Comparison of ENCODE assay signal across 29 mouse cellular contexts in genomic region chr17:50284845-50285244, GRCm38 (mm10). TPM values are rescaled to one million over a fixed set of nuclear protein-coding genes. Genes with fewer than 3 reads are reported as not detected.
DNase-seq lines count a peak whose midpoint lies in the region; ATAC-seq and TF ChIP-seq lines count a peak whose summit lies in the region.
"Had no signal": no experiment of that assay in that cellular context is flagged by ENCODE, and none has a peak within 500 bp of the region (broad histone marks: within the 10 kb centered on the region; RNA-seq: fewer than 3 reads in every experiment).

No protein-coding gene starts in this region.

- no peak overlapping the region for H3K27ac ChIP-seq in MEL (ENCODE audit: control insufficient read depth, low read depth, low read length)
- H3K27ac ChIP-seq: embryonic facial prominence, embryonic 13.5 days; embryonic facial prominence, embryonic 15.5 days; forebrain, embryonic 10.5 days; forebrain, embryonic 12.5 days had no signal

- no peak for TF ChIP-seq POLR2A in MEL (IDR thresholded peaks at IDR 0.05; ENCODE audit: control insufficient read depth in 1 of 2, insufficient read depth in 1 of 2, low read depth in 1 of 2, low read length in 2 of 2, poor library complexity in 1 of 2)

- no peak for TF ChIP-seq RAD21 in MEL (IDR thresholded peaks at IDR 0.05; ENCODE audit: low read depth, low read length)

- no peak for TF ChIP-seq CTCF in MEL (IDR thresholded peaks at IDR 0.05 in 2 of 3, conservative IDR thresholded peaks at IDR 0.05 in 1 of 3; ENCODE audit: control insufficient read depth in 1 of 3, insufficient read depth in 1 of 3, low read depth in 2 of 3, low read length in 3 of 3, poor library complexity in 1 of 3, severe bottlenecking in 1 of 3)

- H3K9ac ChIP-seq in MEL (ENCODE audit: control insufficient read depth, low read depth, low read length, poor library complexity, severe bottlenecking), result peak overlapping the region; percentile 42; the same call in 1 of the 2 replicates
- H3K9ac ChIP-seq: embryonic facial prominence, embryonic 13.5 days; embryonic facial prominence, embryonic 15.5 days; forebrain, embryonic 12.5 days had no signal

- peaks cover 2 to 3% of the 10 kb centered on the region in 2 experiments; a peak in 2 of 4 replicates for H3K4me1 ChIP-seq in MEL (ENCODE audit: control insufficient read depth in 1 of 2, insufficient read depth in 2 of 2, low read length in 2 of 2)
- H3K4me1 ChIP-seq: embryonic facial prominence, embryonic 13.5 days; embryonic facial prominence, embryonic 15.5 days; forebrain, embryonic 10.5 days; forebrain, embryonic 12.5 days had no signal

- H3K27me3 ChIP-seq in MEL (ENCODE audit: control insufficient read depth in 1 of 2, insufficient read depth in 2 of 2, low read length in 2 of 2), result no peaks in the 10 kb centered on the region
- H3K27me3 ChIP-seq: CH12.LX; embryonic facial prominence, embryonic 13.5 days; embryonic facial prominence, embryonic 15.5 days; forebrain, embryonic 12.5 days had no signal

- TF ChIP-seq EP300 in MEL (IDR thresholded peaks at IDR 0.05; ENCODE audit: low read depth in 1 of 2, low read length in 2 of 2), result no peak

- no peaks in the 10 kb centered on the region for H3K79me2 ChIP-seq in MEL (ENCODE audit: control insufficient read depth, insufficient read depth, low read length, poor library complexity)

- DNase-seq in 416B (ENCODE audit: low read depth), result peak; percentile 51
- peak; percentile 15 for DNase-seq in MEL (ENCODE audit: low read depth, low spot score)
- DNase-seq in layer of hippocampus, postnatal 25 days (ENCODE audit: extremely low spot score in 1 of 2, low spot score in 1 of 2), result no peak
- DNase-seq in ovary, postnatal 10 days (ENCODE audit: low spot score), result no peak
- DNase-seq: adrenal gland, adult 2 months; adrenal gland, postnatal 10 days; adrenal gland, postnatal 25 days; B cell, adult 2 months; cerebellum, adult 11 months; cerebellum, adult 18-20 months; cerebellum, adult 8-10 months; cerebellum, adult 9-11 months; cerebellum, postnatal 14 days; cerebellum, postnatal 36 days; embryo, embryonic 11 days had no signal

- no peaks in the 10 kb centered on the region for H3K9me3 ChIP-seq in MEL (replicated peaks; ENCODE audit: insufficient read depth, low read length)
- H3K9me3 ChIP-seq: embryonic facial prominence, embryonic 13.5 days; embryonic facial prominence, embryonic 15.5 days; forebrain, embryonic 10.5 days; forebrain, embryonic 12.5 days; G1E had no signal

- peaks cover 0 to 5% of the 10 kb centered on the region in 2 experiments; a peak in 2 of 4 replicates for H3K36me3 ChIP-seq in MEL (ENCODE audit: control insufficient read depth in 1 of 2, insufficient read depth in 2 of 2, low read length in 2 of 2)
- H3K36me3 ChIP-seq: embryonic facial prominence, embryonic 13.5 days; embryonic facial prominence, embryonic 15.5 days; forebrain, embryonic 10.5 days; forebrain, embryonic 12.5 days; G1E had no signal

- ATAC-seq in megakaryocyte, adult 5-6 weeks (ENCODE audit: poor library complexity, severe bottlenecking), result peak; percentile 45; the same call in 1 of the 2 replicates
- ATAC-seq in megakaryocyte-erythroid progenitor cell, adult 5-6 weeks (replicated peaks; ENCODE audit: low FRiP score, low TSS enrichment, poor library complexity, severe bottlenecking), result no peak
- ATAC-seq: CD4-positive, CD25-positive, alpha-beta regulatory T cell, adult 4 months; forebrain, embryonic 14.5 days; forebrain, embryonic 16.5 days had no signal

- H3K4me3 ChIP-seq in MEL (ENCODE audit: control insufficient read depth in 1 of 2, insufficient read depth in 1 of 2, low read depth in 2 of 2, low read length in 2 of 2), result peak overlapping the region in 1 of 2 experiments; percentile 29; a peak in 2 of 4 replicates
- H3K4me3 ChIP-seq: embryonic facial prominence, embryonic 13.5 days; embryonic facial prominence, embryonic 15.5 days; erythroblast, embryonic 14.5 days; forebrain, embryonic 10.5 days; forebrain, embryonic 12.5 days had no signal

TF ChIP-seq in MEL, 35 proteins besides CTCF, POLR2A, EP300 and RAD21:
- TF ChIP-seq ETS1 (IDR thresholded peaks at IDR 0.05; ENCODE audit: low read depth, low read length) (no peak), GABPA (IDR thresholded peaks at IDR 0.05; ENCODE audit: low read depth, low read length) (no peak), TBP (IDR thresholded peaks at IDR 0.05; ENCODE audit: low read depth, low read length) (no peak), GATA1 (IDR thresholded peaks at IDR 0.05; ENCODE audit: low read depth, low read length) (no peak), NRF1 (IDR thresholded peaks at IDR 0.05; ENCODE audit: insufficient read depth, low read depth, low read length, poor library complexity, severe bottlenecking) (no peak), USF2 (IDR thresholded peaks at IDR 0.05; ENCODE audit: borderline replicate concordance in 1 of 2, insufficient read depth in 1 of 2, low read depth in 1 of 2, low read length in 2 of 2) (no peak), ZNF384 (IDR thresholded peaks at IDR 0.05; ENCODE audit: low read depth, low read length) (no peak), ZKSCAN1 (IDR thresholded peaks at IDR 0.05; ENCODE audit: low read depth, low read length) (no peak), CHD2 (IDR thresholded peaks at IDR 0.05; ENCODE audit: low read length) (no peak), ELF1 (IDR thresholded peaks at IDR 0.05; ENCODE audit: low read depth, low read length) (no peak), ZMIZ1 (IDR thresholded peaks at IDR 0.05; ENCODE audit: low read depth, low read length) (no peak)

RNA-seq across cellular contexts. Expression of gene Dazl, which starts 8.6 kb away (rescaled TPM):
- 1.0 and 1.4 TPM in 2 replicates for total RNA-seq in MEL (2012; rRNA removed)
- under 1 TPM in 1 of 2 experiments, not detected in 1; 0.10 TPM for polyA plus RNA-seq in MEL (2012; ENCODE audit: insufficient read depth in 1 of 2, insufficient read length in 2 of 2, low read depth in 1 of 2, low replicate concordance in 2 of 2, missing spikeins in 1 of 2)
- total RNA-seq in megakaryocyte, adult 5-6 weeks (2015), result 0.13 TPM in 1 of 2 replicates, not detected in the other
- total RNA-seq in megakaryocyte, adult 5-6 weeks (2017), result not detected in 2 replicates
- total RNA-seq in layer of hippocampus, postnatal 25 days (2021), result 1 to 10 TPM; 2.7 to 3.5 TPM
- 0.74 TPM in 1 of 2 replicates, not detected in the other for total RNA-seq in megakaryocyte-erythroid progenitor cell, adult 5-6 weeks (2014; fragmentation: Nextera tagmentation)
- total RNA-seq in megakaryocyte-erythroid progenitor cell, adult 5-6 weeks (2017), result 0.46 and 0.47 TPM in 2 replicates
- total RNA-seq: common myeloid progenitor, adult 5-6 weeks had no signal
- polyA plus RNA-seq: adrenal gland, adult 2 months; embryonic facial prominence, embryonic 11.5 days; erythroblast, embryonic 14.5 days; forebrain, embryonic 10.5 days; G1E had no signal

Comparison
In these comparisons a context has a peak if more than half of its experiments do, and no peak if none do; other contexts are left out.
1. DNase-seq: peak in 416B (single experiment) and MEL (single experiment); none in layer of hippocampus, postnatal 25 days (0 of 2) and ovary, postnatal 10 days (single experiment).